Mouse (Mus musculus) mouse trophoblast stem cell (cell line): ENCODE data around the gene Ccdc73.
"Not testable (repeated sequence)": the region's sequence is repeated elsewhere in the genome, so short reads cannot be mapped to it uniquely, and the experiment has no call there.

ENCODE experiments used
- in situ Hi-C, 2 experiments: fragments of 300-500 bp; cut with MseI, MboI; formaldehyde crosslinking; loops; 2 replicates in 1 of 2; 3 replicates in 1 of 2; pipeline ENCODE4 v1.15.1; 2025

The Ccdc73 gene

DNA sequence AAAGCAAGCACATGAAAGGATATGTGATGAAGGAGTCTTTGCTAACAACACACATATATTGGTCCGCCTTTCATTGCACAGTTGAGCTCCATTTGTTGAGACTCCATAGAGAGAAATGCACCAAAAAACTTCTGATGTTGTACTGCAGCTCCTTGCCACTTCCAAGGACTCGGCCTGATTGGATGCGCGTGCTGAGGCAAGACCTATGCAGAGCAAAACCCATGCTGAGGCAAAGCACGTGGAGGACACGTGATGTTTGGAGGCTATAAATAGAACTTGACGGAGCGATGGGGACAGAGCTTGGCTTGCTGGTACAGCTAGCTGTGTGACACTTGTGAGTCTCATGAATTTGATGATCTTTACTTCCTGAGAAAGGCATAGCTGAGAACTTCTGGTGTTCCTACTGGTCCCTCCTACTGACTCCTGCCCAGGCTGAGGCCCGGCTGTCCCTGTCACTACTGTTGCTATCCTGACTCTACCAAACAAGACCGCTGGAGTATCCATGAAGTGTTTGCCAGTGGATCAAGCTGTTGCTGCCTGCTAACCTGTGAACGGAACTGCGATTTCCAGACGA lies at the start of gene Ccdc73:
Gene Ccdc73 (plus strand): TSS at position 524 of the 574 bp plus-strand sequence.
- in situ Hi-C loops = no loop called here

DNA sequence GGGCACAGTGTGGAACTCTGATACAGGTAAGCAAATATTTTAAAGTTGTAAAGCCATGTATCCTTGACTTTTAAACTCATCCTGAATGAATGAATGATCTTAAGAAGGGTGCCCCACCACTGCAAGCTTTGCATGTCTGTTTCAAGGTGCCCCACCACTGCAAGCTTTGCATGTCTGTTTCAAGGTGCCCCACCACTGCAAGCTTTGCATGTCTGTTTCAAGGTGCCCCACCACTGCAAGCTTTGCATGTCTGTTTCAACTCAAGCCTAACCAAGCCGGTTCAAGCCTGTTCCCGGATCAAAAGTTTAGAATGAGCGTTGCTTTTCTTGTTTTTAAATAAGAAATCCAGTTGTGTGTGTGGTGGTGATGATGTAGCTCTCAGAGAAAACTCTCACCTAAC lies 48.8 kb upstream of the Ccdc73 start:
- in situ Hi-C loops = not testable (repeated sequence)

DNA sequence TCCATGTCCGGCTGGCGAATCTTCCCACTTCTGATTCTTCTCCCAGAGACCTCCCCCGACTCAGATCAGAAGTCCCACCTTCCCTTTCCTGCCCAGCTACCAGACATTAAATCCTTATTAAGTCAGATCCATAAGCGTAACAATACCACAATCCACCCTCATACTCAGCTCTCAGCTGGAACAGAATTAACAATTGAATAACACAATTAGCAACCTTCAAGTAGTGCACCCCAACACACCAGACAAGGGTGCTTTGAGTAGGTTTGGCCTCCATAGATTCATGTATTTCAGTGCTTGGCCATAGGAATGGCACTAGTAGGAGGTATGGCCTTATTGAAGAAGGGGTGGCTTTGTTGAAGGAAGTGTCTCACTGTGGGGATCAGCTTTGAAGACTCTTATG lies 41.4 kb upstream of the Ccdc73 start:
- in situ Hi-C loops = no loop called here

DNA sequence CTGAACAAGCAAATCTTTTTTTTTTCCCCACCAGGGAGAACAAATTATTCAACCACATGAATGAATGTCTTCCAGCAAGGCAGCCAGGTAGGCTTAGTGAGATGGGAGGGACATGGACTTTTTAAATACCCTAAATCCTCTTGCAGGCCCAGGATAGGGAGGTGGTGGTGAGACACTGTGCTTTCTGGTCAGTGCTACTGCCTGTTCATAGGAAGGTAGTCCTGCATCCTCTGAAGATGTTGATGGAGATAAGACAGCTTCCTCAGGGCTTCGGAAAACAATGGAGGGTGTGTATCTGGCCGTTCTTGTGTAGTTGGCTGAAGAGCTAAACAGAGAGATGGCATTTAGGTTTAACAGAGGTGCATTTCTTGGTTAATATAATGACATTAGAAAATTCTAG lies 35.1 kb upstream of the Ccdc73 start:
- in situ Hi-C loops = no loop called here

DNA sequence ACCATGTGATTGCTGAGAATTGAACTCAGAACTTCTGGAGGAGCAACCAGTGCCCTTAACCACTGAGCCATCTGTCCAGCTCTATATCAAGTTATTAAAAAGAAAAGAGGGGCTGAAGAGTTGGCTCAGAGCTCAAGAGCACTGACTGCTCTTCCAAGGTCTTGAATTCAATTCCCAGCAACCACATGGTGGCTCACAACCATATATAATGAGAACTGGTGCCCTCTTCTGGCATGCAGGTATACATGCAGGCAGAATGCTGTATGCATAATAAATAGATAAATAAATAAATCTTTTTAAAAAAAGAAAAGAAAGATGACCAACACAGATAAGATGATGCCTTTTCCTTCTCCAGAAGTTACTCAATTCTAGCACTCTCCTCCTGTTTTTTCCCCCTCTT lies 26.6 kb upstream of the Ccdc73 start:
- in situ Hi-C loops = no loop called here

DNA sequence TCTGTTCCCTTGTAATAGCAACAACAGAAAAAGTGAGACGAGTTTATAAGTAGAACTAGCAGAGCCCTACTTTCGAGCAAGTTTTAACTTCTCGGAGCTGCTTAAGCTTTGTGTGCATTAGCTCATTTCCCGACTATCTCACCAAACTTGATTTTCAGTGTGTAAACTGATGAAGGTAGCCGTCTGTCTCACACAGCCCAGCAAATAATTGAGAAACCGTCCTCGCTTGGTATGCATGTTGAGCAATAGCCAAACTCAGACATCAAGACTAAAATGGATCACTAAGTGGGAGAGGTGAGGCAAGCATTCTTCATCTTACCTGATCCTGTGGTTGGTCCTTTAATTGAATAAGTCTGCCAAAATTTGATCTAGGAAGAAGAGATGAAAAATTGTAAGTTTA lies 25.9 kb upstream of the Ccdc73 start:
- in situ Hi-C loops = no loop called here

DNA sequence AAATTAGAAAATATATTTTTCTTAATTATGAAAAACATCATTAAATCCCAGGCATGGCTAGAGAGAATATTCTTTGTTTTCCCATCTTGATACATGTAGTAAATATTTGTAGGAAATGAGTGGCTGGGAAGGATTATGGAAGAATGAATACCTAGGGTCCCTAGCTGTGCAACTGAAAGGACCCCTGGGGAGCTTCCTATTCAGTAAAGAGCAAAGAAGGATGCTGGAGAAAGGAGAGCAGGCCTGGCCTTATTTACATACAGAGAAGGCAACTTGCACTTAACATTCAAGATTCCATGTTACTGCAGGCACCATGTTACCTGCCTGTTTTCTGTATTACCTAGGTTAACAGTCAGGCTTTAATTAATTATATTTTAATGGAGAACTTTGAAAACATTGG lies 25.0 kb upstream of the Ccdc73 start:
- in situ Hi-C loops = no loop called here

DNA sequence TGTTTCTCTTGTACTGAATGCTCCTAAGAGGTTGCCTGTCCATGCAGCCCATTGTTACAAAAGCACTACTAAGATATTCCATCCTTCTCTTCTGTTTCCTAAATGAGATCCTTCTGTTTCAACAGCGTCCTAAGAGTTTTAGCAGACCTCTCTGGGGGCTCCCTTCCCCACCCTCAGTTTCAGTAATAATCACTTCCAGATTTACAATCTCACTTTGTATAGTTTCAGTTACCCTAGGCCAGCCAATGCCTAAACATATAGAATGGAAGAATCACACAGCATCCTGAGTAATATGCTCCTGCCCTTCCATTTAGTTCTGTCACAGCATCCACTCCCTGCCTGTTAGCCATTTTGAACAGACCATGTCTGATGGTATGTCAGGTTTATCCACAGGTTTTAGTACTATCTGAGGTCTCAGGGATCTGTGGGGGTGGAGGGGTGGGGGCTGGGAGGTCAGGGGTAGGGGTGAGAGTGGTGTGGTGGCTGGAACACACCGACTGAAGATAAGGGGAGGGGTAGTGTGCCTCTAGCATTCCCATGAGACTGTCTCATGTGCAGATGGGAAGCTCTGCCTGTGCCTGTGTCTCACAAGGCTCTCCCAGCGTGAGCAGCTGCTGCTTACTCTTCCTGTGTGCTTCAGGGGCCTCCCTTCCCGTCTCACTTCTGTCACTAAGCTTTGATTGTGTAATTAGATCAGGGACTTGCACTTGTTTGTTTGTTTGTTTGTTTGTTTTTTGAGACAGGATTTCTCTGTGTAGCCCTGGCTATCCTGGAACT lies 20.8 kb upstream of the Ccdc73 start:
- in situ Hi-C loops = no loop called here

DNA sequence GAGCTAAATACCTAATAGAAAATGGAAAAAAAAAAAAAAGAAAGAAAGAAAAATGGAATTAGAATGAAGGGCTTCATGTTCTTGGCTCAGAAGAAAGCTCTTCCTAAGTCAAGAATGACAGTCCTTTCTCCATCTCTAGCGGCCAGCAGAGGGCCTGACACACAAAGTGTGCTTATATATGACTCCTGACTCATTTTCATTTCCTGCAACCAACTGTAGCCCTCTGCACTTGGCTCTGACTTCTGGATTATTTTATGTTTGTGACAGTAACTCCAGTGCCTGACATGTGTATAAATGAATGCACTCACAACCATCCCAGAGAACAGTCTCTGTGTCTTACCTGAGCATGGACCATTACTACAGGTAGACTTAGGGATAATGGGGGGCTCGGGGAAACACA lies 20.0 kb upstream of the Ccdc73 start:
- in situ Hi-C loops = no loop called here

DNA sequence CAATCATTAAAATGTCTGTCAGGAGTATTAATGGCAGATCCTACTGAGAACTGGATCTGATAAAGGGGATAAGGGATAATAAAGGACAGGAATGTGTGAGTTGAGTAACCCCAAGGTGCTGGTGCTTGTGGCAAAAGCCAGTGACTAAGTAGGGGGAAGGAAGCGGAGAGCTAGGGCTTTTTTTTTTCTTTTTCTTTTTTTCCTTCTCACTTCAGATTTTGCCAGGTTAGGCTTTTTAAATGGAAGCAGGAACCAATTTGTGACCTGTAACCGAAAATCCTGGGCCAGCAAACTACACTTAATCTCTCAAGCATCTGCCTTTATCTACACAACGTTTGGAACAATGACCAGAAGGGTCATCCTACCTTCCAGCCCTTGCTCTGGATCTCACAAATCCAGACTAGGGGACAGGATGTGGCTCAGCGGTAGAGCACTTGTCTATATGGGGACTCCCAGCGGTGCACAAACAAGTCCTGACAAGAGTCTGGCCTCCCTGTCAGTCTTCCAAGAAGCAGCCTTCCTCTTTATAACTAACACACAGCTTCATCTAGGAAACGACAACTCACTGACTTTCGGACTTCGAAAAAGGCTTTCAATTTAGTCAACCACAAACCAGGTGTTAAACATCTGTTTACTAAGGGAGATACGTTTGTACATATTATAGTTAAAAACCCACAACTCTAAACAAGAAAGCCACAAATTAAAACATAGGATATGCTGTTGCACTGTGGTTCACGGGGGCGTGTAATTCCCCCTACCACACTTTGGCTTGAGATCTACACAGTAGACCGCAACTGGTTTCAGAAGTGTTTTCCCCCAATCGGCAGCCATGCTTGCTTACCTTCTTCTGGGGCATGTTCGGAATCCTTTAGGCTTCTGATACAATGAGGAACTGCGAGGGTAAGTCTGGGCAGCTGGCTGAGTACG lies 19.1 kb upstream of the Ccdc73 start:
- in situ Hi-C loops = no loop called here

DNA sequence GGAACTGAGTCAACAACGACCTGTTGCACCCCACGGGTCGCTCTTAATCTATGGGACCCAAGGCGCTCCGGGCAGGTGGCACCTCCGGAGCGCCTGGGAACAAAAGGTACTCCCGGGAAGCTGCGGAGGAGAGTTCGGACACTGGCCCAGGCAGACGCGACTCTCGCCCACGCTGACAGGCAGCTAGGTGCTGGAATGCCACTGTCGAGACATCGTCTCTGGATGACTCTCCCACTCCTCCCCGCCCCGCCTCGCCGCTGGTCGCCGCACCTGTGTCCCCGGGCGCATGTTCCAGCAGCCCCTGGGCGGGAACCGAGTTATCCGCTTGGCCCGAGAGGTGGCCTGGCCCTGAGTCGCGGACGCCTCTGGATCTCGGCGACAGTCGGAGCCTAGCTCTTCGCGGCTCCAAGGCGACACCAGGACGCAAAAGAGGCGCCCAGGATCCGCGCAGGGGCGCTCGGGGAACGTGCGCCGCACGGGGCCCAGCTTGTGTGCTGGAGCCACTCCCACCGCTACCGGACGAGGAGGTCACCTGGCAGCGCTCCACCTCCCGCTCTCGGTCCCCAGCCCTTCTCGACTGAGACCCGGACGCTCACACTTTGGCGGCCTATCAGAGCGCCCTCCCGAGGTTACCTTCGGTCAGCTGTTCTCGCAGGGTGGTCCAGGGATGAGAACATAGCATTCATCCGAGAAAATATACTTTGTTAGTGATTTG lies 18.2 kb upstream of the Ccdc73 start, which contains the start of gene Prrg4:
Gene Prrg4 (minus strand): TSS at position 601 of the 715 bp plus-strand sequence.
- in situ Hi-C loops = no loop called here

DNA sequence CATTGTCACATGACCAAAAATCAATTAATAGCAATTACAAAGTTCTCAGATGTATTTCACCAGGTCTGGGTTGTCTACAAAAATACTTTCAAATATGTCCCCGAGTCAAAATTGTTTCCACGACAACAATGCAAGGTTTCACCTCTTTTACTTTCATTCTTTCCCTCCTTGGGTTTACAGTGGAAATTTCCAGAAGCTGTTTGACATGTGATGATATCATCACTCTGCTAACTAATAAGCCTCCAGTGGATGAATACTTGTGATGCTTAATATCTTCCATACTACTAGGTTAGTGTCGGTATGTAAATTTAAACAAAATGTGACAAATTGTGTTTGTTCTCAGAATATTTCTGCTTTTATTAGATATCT lies 17.6 kb upstream of the Ccdc73 start:
- in situ Hi-C loops = no loop called here

DNA sequence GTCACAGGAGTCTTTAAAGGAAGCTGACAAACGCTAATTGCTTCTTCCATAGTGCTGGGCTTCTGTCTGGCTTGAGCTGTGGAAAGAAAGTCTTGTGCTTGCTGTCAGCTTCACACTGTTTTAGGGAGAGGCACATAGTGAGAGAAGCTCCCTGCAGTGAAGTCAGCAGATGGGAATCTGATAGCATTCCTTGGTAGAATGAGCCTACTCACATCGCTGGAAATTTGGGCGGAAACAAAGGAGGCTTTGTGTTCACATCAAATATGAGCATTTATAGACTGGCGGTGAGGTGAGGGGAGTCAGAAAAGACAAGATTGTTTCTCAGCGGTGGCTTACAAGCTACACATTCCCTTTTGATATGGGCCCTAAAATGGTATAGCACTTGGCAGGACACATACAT lies 15.9 kb upstream of the Ccdc73 start:
- in situ Hi-C loops = no loop called here

DNA sequence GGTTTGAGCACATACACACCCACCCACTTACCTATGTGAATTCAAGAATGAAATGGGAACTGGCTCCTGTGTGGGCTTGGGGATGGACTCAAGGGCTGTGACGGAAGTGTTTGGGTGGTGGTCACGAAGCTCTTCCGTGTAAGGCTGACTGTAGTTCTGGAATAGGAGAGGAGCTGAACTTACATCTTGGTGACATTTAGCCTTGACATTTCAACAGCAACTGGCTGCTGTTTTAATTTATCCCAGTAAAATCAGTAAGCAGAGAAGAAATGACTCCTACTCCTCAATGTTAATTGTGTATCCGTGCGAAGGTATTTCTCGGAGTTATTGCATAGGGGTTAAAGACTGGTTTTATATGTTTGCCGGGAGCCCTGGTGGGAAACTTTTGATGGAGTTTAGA lies 15.1 kb upstream of the Ccdc73 start:
- in situ Hi-C loops = no loop called here

DNA sequence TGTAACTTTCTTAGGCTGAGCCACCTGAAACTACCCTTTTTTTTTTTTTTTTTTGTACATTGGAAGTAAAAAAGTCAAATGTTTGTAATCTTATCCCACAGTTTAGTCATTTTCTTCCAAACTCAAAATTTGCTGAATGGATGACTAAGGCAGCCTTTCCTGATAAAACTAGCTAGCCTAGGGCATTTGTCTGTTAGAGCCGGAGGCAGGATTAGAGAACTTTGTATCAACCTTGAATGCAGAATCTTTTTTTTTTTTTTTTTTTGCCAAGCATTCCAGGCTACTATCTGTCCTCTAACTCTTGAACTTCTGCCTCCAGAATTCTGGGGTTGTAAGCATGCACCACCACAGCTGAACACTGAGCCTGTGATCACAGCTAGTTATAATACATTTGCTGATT lies 12.8 kb upstream of the Ccdc73 start:
- in situ Hi-C loops = no loop called here

DNA sequence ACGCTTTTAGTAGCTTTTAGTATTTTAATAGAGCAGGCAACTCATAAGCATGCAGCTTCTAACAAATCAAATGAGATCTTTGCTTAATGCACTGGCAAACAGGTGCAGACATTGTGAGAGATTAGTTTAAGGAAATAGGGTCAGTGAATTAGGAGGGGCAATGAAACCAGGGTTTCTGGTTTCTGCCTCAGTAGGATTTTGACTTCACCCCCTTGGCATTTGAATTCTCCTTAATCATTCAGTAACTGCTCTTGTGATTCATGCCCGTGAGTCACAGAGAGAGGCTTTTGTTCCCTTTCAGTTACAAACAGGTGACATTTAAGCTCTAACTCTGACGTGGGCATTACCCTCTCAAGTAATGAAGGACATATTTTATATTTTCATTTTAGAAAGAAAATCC lies 11.9 kb upstream of the Ccdc73 start:
- in situ Hi-C loops = no loop called here

DNA sequence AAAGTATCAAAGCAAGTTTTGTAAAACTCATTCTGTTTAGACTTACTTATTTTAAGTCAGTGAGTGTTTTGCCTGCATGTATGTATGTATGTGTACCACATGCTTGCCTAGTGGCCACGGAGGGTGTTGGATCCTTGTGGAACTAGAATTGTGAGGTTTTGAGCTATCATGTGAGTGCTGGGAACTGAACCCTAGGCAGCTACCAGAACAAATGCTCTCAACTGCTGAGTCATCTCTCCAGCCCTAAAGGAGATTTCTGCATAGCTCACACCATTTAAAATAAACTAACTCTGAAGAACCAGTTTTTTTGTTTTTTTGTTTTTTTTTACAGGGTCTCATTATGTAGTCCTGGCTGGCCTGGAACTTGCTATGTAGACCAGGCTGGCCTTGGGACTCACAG lies 11.4 kb upstream of the Ccdc73 start:
- in situ Hi-C loops = no loop called here

DNA sequence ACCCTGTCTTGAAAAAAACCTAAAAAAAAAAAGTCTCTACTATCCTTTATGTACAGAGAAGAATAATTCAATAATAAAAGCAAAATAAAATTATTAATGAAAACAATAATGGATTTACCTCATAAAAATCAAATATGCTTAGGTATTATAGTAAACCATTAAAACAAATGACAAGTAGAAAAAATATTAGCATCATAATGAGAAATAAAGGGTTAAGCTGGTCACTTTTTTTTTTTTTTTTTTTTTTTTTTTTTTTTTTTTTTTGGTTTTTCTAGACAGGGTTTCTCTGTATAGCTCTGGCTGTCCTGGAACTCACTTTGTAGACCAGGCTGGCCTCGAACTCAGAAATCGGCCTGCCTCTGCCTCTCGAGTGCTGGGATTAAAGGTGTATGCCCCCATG lies 9.5 kb upstream of the Ccdc73 start:
- in situ Hi-C loops = not testable (repeated sequence)

DNA sequence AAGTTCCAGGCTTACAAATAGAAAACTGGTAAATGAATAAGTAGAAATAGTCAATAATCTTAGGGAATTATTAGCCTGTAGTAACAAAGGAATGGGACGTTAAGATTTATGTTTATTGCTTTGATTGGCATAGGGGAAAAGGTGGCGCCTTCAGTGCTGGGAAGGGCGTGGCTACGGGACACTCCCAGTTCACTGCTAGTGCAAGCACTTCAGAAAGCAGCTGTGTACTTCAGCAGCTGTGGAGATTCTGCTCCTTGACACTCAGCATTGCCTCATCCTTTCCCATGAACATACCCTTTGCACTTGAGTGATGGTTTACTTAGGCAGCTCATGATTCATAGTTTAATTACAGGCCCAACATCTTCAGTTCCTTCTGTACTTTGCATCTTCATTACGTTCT lies 8.5 kb upstream of the Ccdc73 start:
- in situ Hi-C loops = no loop called here

DNA sequence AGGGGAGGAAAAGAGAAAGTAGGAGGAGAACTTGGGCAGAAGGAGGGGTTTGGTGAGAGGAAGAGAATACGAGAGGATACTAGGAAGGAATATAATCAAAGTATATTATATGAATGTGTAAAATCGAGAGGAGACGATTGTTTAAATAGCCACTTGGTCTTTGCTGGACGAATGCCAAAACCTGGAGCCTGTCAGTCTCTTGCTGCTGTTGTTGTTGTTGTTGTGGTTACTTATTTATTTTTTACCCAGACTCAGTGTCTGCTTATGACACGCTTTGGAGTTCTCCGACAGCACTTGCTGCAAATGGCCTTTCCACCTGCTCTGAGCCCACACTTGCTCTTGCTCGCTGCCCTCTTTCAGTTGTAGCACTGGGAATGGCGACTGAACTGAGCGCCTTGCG lies 7.2 kb upstream of the Ccdc73 start:
- in situ Hi-C loops = no loop called here

DNA sequence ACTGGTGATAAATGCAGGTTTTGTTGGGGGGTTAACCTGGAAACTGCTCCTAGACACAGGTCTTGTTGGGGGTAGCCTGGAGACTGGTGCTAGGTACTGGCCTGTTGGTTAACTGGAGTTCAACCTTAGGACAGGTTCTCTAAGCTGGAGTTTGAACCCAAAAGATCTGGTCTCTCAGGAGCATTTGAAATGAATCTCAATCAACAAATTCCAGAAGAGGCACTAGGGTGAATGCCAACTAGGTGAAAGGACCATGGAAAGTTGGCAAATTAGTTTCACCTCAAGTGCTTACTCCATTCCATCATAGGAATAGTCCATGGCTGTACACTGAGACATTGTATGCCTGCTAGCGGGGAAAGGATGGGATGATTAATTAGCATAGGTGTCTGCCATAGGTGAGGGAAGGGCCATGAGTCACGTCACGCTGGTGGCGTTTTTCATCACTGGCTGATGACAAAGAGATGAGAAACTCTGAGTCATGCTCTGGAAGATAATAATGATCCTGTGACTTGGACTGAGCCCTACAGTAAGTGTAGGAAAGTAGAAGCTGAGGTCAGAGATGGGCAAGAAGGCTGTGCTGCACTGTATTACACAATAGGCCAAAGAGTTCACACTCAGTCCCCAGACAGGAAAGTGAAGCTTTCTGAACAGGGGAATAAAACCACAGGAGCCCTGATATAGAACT lies 3.3 kb upstream of the Ccdc73 start:
- in situ Hi-C loops = no loop called here
